Mouse (Mus musculus): ENCODE measurements around the gene Cenpm.

The Cenpm gene

DNA sequence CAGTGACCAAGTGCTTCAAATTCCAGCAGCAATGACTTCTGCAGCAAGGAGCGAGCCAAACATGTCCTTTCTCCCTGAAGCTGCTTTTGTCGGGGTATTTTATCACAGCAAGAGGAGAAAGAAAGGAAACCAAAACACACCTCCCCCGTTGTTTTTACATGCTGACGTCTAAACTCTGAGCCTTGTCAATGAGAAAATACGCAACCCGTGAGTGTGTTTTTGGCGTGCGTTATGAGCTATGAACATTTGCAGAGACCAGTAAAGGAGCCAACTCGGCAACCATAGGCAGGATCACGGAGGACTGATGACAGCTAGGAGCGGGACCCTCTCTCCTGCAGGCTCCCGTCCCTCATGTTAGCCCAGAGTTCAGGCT is 820 bp downstream of the Cenpm start:
- DNase-seq (ENCODE audit: low spot score in 2 of 2) = no peak

GRCm38 (mm10) chr15:82243311-82243710 is 1.2 kb downstream of the Cenpm start:
- peak in 1 of 2 experiments; percentile 57 for DNase-seq (ENCODE audit: low spot score in 2 of 2)

GRCm38 (mm10) chr15:82236565-82236964 is 8.0 kb downstream of the Cenpm start:
- DNase-seq (ENCODE audit: low spot score in 2 of 2) = peak; percentile 85 to 94

DNA sequence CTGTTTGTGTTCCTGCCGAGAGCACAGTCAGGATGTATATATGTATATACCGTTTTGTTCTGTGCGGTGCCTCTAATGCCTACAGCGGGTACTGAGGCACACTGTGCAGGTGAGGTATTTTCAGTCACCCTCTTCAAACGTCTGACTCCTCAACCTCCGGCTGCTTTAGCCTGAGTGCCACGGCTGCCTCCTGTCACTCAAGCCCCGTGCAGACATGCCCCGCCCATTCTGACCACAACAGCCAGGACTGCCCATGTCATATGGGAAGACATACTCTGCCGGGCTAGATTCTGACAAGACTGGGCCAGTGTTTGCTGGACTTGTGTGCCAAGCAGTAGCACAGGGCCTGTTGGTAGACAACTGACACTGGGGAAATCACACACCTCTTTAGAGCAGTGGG is 8.9 kb downstream of the Cenpm start:
- no peak for DNase-seq (ENCODE audit: low spot score in 2 of 2)

DNA sequence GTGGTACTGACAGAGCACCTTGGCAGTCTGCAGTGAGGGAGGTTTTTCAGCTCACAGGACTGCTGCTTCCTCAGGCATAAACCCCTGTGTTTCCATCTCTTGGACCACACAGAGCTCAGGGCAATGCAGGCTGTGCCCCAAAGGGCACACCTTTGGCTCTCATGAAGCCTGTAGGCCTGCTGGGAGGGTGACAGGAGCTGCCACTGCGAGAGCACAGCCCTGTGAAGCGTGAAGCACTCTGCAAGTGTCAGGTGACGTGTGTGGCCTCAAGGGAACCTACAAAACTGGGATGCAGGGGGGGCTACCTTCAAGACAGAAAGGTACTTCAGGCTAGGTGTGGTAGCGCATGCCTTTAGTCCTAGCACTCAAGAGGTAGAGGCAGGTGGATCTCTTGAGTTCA is 11.9 kb downstream of the Cenpm start:
- peak in 1 of 2 experiments; percentile 68 for DNase-seq (ENCODE audit: low spot score in 2 of 2)

DNA sequence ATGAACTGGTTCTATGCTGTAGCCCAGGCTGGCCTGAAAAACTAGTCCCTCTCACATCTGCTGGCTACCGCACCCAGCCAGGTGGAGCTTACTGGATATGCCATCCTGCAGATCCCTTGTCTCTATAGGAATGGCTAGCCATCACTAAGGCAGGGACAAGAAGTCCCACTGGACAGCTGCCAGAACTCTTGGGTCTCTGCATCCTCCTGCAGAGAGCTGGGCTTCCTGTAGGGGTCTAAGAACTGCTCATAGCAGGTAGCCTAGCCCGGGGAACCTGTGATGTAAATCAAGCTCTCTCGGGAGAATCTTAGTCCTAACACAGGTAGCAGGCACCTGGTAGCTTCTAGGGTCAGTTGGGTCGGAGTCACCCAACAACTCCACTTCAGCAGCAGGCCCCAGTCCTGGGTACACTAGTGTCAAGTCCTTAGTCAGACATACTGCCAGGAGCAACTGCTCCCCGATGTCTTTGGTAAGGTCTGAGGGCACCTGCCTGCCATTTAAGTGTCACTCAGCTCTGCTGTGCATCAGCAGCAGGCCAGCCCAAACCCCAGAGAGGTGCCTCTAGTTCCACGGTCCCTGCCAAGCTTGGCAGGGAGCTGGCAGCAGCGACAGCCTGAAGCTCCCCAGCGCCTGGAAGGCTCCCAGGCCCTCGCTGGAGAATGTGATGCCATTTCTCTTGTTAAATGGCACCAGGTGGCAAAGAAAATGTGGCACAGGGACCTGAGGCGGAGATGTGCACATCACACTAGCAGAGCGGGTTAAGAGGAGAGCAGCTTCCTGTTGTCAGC is 12.8 kb downstream of the Cenpm start:
- peak in 1 of 2 experiments; percentile 63 for DNase-seq (ENCODE audit: low spot score in 2 of 2)

- no peak for DNase-seq (ENCODE audit: low spot score in 2 of 2)
Measured at GRCm38 (mm10) chr15:82231100-82231499, 13.4 kb downstream of the Cenpm start.

DNA sequence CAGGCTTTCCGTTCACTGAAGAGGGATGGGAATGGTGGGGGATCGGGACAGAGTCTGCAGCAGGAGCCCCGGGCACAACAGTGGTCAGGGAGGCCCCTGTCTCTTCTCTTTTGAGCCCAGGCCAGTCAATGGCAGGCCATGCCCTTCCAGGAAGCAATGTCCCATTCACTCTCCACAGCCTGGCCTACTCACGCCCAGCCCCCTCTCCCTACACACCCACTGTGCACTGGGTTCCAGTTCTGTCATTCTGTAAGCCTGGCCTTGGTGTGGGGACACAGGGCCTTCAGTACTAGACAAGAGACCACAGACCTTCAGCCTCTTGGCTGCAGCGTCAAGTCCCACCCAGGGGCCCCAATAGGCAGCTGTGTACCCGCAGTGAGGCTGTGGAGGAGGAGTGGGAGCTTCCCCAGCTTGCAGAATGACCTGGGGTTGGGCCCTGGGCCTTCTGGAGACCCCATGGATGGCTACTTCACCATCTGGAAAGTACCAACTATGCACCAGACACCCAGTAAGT is 14.4 kb downstream of the Cenpm start:
- peak in 1 of 2 experiments; percentile 63 for DNase-seq (ENCODE audit: low spot score in 2 of 2)

GRCm38 (mm10) chr15:82229542-82230045 is 15.0 kb downstream of the Cenpm start:
- peak; percentile 65 to 78 for DNase-seq (ENCODE audit: low spot score in 2 of 2)

DNA sequence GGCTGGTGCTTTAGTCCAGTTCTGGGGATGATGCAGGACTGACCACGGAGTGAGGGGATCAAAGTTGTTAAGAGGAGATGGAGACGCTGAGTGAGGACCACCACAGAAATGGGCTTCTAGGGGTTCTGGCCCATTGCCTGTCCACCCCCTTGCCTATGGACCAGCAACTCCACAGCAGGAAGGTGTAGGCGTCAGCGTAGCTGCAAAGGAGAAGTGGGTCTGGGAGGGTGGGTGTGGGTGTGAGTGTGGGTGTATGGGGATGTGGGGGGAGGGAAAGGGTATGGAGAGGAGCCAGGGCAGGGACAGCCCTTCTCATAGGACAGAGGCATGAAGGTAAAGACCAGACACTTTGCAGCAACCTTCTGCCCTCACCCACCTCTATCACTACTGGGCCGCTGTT is 18.8 kb downstream of the Cenpm start:
- DNase-seq (ENCODE audit: low spot score in 2 of 2) = peak in 1 of 2 experiments; percentile 62

GRCm38 (mm10) chr15:82224602-82225215 is 19.8 kb downstream of the Cenpm start:
- peak in 1 of 2 experiments; percentile 65 for DNase-seq (ENCODE audit: low spot score in 2 of 2)

DNA sequence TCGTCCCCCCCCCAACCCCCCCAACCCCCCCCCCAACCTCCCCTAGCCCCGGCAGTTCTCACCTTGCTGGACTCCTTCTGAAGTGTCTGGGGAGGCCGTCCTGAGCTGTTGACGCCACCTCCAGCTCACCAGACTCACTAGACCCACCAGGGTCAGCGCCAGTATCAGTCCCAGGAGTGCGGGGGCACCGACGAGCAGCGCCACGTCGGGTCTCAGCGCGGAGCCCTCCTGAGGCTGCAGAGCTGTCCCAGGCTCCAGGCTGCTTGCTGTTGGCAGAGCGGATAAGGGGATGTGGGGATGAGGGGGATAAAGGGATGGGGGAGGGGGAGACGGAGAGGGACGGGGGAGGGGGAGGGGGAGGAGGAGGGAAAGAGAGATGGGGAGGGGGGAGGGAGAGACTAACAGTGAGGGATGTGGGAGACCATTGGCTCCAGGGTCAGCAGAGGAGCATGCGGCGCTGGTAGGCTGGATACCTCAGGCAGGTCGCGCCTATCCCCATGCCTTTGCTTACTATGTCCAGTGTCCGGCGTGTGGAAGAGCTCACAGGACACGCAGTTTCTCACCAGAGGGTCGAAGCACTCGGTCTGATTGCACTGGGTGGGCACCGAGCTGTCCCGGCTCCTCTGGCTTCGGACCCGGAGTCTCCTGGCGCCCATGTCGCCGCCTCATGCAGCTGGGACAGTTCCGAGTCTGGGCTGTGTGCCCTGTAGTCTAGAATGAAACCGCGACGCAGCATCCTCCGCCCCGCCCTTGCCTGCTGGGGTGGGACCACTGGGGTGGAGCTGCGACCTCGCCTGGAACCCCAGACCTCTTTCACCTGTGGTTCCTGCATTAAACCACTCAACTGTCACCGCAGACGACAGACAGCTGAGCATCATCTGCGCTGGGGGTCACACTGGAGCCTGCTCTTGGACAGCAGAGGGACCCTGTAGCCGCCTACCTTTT is 20.6 kb downstream of the Cenpm start, which contains the start of gene Tnfrsf13c:
Gene Tnfrsf13c (minus strand): TSS at position 713 of the 945 bp plus-strand sequence.
- peak; percentile 80 to 88 for DNase-seq (ENCODE audit: low spot score in 2 of 2)

DNA sequence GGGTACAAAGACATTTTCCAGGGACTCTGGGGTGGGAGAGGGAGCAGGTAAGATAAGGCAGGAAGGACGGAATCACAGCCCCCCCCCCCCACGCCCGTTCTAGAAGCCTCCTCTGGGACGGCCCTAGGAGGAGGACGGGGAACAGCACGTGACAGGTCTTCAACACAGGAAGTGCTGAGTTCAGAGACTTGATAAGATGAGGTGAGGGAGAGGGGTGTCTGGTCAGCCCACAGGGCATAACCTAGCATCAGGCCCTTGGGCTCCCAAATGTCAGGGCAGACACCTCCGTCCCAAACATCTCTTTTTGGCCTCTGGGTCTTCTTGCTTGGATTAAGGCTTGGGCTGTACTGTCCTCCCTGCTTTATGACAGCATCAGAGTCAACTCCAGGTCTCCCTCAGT is 21.3 kb downstream of the Cenpm start:
- DNase-seq (ENCODE audit: low spot score in 2 of 2) = no peak

- DNase-seq (ENCODE audit: low spot score in 2 of 2) = no peak
Measured at GRCm38 (mm10) chr15:82221104-82221860, 23.3 kb downstream of the Cenpm start.

DNA sequence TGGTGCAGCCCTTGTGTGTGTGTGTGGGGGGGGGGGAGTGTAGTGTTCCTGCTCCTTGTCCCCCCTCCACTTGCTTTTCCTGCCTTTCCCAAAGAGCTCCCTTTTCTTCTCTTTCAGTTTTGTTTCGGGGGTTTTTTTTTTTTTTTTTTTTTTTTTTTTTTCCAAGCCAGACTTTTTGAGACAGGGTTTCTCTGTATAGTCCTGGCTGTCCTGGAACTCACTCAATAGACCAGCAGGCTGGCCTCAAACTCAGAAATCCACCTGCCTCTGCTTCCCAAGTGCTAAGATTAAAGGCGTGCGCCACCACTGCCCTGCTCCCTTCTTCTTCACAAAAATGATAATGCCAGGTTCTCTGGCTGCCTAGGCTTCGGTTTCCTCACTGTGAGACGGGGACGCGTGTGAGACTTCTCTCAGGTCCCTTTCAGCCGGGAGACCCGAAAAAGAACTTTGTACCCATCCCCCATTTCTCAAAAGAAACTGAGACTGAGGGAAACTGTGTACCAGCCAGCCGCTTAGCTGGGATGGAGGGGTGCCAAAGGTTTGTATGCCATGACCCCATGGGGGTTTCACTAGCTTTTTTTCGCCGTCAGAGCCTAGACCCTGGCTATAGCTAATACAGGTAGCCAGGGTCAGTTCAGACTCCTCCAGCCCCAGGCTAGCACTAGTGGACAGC is 24.4 kb downstream of the Cenpm start:
- DNase-seq (ENCODE audit: low spot score in 2 of 2) = no peak

- peak; percentile 71 to 80 for DNase-seq (ENCODE audit: low spot score in 2 of 2)
Measured at GRCm38 (mm10) chr15:82218778-82219666, 25.5 kb downstream of the Cenpm start.

DNA sequence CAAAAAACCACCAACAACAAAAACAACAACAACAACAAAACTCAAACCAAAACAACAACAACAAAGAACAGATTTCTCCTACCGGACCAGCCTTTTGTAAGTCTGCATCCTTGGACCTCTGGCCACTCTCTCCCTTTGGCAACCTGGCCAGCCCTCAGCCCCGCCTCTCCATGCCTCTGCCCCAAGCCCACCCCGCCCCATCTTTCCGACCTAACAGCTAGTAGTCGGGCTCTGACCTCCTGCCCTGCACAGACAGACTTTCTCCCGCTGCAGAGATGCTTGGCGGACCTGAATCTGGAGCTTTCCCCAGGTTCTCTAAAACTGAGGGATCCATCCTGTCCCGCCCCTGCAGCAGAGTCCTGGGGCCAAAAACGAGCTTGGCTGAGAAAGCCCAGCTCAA is 26.6 kb downstream of the Cenpm start:
- no peak for DNase-seq (ENCODE audit: low spot score in 2 of 2)

DNA sequence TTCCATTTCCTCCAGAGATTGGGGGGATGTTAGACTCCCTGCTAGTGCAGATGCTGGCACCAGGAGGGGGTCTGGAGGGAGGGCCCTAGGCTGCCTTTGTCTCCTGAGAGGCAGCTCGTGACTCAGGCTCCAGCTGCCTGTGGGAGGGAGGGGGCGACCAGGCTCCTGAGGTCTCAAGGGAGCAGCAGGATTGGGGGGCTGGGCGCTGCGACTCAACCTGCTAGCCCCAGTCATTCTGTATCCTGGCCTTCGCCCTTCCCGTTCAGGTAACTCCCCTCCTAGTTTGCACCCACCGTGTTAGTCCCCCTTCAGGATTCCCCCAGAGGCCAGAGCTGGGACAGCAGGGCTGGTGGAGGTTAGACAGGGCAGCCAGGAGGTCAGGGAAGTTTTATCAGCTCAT is 27.5 kb downstream of the Cenpm start:
- no peak for DNase-seq (ENCODE audit: low spot score in 2 of 2)

GRCm38 (mm10) chr15:82216142-82216827 is 28.3 kb downstream of the Cenpm start:
- no peak for DNase-seq (ENCODE audit: low spot score in 2 of 2)

Measured in spleen, postnatal 4 days (tissue).